Mouse (Mus musculus) telencephalon, adult 2 months (tissue): Measurements from ENCODE around the gene Camsap3.

ENCODE experiments used
- DNase-seq: peaks from one replicate; pipeline ENCODE4 v3.0.0-alpha.2; 2011; ENCODE audit warnings: low read depth, low spot score

Camsap3 gene

DNA sequence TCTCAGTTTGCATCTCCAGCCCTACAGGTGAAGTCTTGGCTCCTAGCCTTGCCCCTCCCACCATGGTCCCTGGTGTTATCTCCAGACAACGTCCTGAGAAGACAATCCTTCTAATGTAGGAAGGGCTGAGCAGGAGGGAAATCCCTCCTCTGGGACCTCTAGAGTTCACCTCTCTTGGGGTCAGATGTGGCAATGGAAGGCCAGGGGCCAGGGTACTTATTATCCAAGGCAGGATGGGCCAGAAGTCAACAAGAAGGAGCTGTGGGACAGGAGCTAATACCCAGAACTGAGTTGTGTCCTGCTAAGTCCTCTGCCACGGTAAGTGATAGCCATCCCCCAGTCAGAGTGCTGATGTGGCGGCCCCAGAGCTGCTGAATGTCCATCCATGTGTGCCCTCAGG is 68.4 kb downstream of the Camsap3 start, which contains the start of gene Retn:
Retn (plus strand) TSS at position 245 of the 400 bp plus-strand sequence.
- no peak for DNase-seq

DNA sequence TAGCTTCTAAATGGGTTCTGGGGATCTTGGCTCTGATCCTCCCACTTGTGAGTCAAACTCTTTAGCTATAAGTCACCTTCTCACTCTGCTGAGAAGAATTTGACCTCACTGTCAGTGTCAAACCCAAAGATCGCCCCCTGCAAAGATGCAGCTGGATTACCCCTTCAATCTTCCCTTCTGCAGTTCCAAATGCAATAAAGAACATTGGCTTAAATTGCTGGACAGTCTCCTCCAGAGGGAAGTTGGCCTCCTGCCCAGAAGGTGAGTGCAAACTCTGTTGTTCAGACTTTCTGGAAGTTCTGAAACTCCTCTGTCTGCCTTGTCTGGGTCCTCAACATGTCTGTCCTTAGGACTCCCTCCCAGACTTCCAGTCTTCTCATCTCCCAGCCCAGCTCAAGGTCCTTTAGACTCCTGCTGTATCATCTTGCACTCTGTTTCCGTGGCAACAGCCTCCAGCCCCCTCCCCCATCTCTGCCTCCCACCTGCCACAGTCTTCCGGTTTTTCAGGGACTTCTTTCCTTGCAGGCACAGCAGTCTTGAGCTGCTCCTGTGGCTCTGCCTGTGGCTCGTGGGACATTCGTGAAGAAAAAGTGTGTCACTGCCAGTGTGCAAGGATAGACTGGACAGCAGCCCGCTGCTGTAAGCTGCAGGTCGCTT is 69.8 kb downstream of the Camsap3 start:
- DNase-seq, result no peak
